Comparison of ENCODE assay signal across 8 mouse cellular contexts in genomic region chr19:5406531-5407126, GRCm38 (mm10). TPM values are rescaled to one million over a fixed set of nuclear protein-coding genes. Genes with fewer than 3 reads are reported as not detected.
DNase-seq lines count a peak whose midpoint lies in the region; ATAC-seq lines count a peak whose summit lies in the region.
"Not testable (repeated sequence)": the region's sequence is repeated elsewhere in the genome, so short reads cannot be mapped to it uniquely, and the experiment has no call there.

No protein-coding gene starts in this region.

- H3K4me2 ChIP-seq in heart, embryonic 15.5 days: peak overlapping the region; percentile 56
- peak overlapping the region; percentile 77 for H3K4me2 ChIP-seq in liver, embryonic 11.5 days
- peak overlapping the region; percentile 81 for H3K4me2 ChIP-seq in midbrain, embryonic 13.5 days (replicated peaks)

- H3K4me1 ChIP-seq in heart, embryonic 15.5 days (replicated peaks): peaks cover 22% of the 10 kb centered on the region
- not testable (repeated sequence) for H3K4me1 ChIP-seq in liver, embryonic 11.5 days (replicated peaks; ENCODE audit: control insufficient read depth, insufficient read depth, low read length)
- H3K4me1 ChIP-seq in midbrain, embryonic 13.5 days (replicated peaks): peaks cover 21% of the 10 kb centered on the region

- H3K4me3 ChIP-seq in heart, embryonic 15.5 days: peak overlapping the region; percentile 56
- H3K4me3 ChIP-seq in liver, embryonic 11.5 days (ENCODE audit: low read depth, low read length): peak overlapping the region; percentile 54
- peak overlapping the region; percentile 62 for H3K4me3 ChIP-seq in midbrain, embryonic 13.5 days (replicated peaks)

- H3K27ac ChIP-seq in heart, embryonic 15.5 days: peak overlapping the region; percentile 91
- H3K27ac ChIP-seq in liver, embryonic 11.5 days (ENCODE audit: low read depth, low read length): peak overlapping the region; percentile 77
- peak overlapping the region; percentile 88 for H3K27ac ChIP-seq in midbrain, embryonic 13.5 days

- DNase-seq in CD8-positive naive resting alpha-beta T cell, adult 2 months (ENCODE audit: low read depth in 2 of 2, low spot score in 2 of 2): peak; percentile 54 to 61
- DNase-seq in cerebellum, adult 18-20 months: peak; percentile 59
- peak; percentile 70 to 71 for DNase-seq in kidney, adult 8-10 months
- peak; percentile 63 for DNase-seq in liver, embryonic 11.5 days (ENCODE audit: low spot score)
- peak; percentile 33 to 37 for DNase-seq in spleen, adult 18-20 months

- peak overlapping the region; percentile 59 for H3K9ac ChIP-seq in heart, embryonic 15.5 days
- peak overlapping the region; percentile 62 for H3K9ac ChIP-seq in liver, embryonic 11.5 days (ENCODE audit: low read depth, low read length)
- H3K9ac ChIP-seq in midbrain, embryonic 13.5 days (replicated peaks): peak overlapping the region; percentile 77

- H3K27me3 ChIP-seq in heart, embryonic 15.5 days; liver, embryonic 11.5 days (replicated peaks; ENCODE audit: control insufficient read depth, insufficient read depth, low read length); midbrain, embryonic 13.5 days: not testable (repeated sequence)

- 19% methylated on average over 24 of the region's 25 CpGs for WGBS in heart, embryonic 15.5 days
- WGBS in liver, embryonic 11.5 days: 8% methylated on average over 21 of the region's 25 CpGs
- 21% methylated on average over 24 of the region's 25 CpGs for WGBS in midbrain, embryonic 13.5 days

- H3K9me3 ChIP-seq in heart, embryonic 15.5 days (replicated peaks); liver, embryonic 11.5 days (ENCODE audit: control insufficient read depth, low read length); midbrain, embryonic 13.5 days: not testable (repeated sequence)

- not testable (repeated sequence) for H3K36me3 ChIP-seq in heart, embryonic 15.5 days; liver, embryonic 11.5 days (ENCODE audit: control insufficient read depth, insufficient read depth, low read length); midbrain, embryonic 13.5 days

- peak; percentile 72 for ATAC-seq in erythroid progenitor cell, adult 5-6 weeks (replicated peaks; ENCODE audit: low FRiP score, poor library complexity, severe bottlenecking)
- peak; percentile 71 for ATAC-seq in heart, embryonic 15.5 days (replicated peaks; ENCODE audit: insufficient number of reproducible peaks, insufficient read depth, low FRiP score, low read depth)
- peak; percentile 82 for ATAC-seq in liver, embryonic 11.5 days (replicated peaks; ENCODE audit: low FRiP score)
- peak; percentile 90 for ATAC-seq in midbrain, embryonic 13.5 days

RNA-seq across cellular contexts. Expression of gene Tsga10ip, which starts 4.3 kb away (rescaled TPM):
- not detected in 2 replicates for total RNA-seq in erythroid progenitor cell, adult 5-6 weeks (2015; ENCODE audit: low replicate concordance)
- not detected in 2 replicates for total RNA-seq in erythroid progenitor cell, adult 5-6 weeks (2017; ENCODE audit: low replicate concordance)
- 2.0 TPM in 2 replicates for polyA plus RNA-seq in heart, embryonic 15.5 days (2015; fragmentation: Nextera tagmentation; extraction: Ambion mirVana)
- 0.30 and 1.2 TPM in 2 replicates for polyA plus RNA-seq in liver, embryonic 11.5 days (2014; fragmentation: Nextera tagmentation; extraction: Ambion mirVana)
- polyA plus RNA-seq in midbrain, embryonic 13.5 days (2015; fragmentation: Nextera tagmentation; extraction: Ambion mirVana): 0.32 and 0.55 TPM in 2 replicates

RNA-seq across cellular contexts. Expression of gene Sart1, which starts 18.1 kb away (rescaled TPM):
- total RNA-seq in erythroid progenitor cell, adult 5-6 weeks (2015; ENCODE audit: low replicate concordance): 73.4 and 90.8 TPM in 2 replicates
- total RNA-seq in erythroid progenitor cell, adult 5-6 weeks (2017; ENCODE audit: low replicate concordance): 62.2 and 94.3 TPM in 2 replicates
- polyA plus RNA-seq in heart, embryonic 15.5 days (2015; fragmentation: Nextera tagmentation; extraction: Ambion mirVana): 34.3 and 47.0 TPM in 2 replicates
- 62.7 and 73.3 TPM in 2 replicates for polyA plus RNA-seq in liver, embryonic 11.5 days (2014; fragmentation: Nextera tagmentation; extraction: Ambion mirVana)
- 74.3 and 78.8 TPM in 2 replicates for polyA plus RNA-seq in midbrain, embryonic 13.5 days (2015; fragmentation: Nextera tagmentation; extraction: Ambion mirVana)

RNA-seq across cellular contexts. Expression of gene Drap1, which starts 18.1 kb away (rescaled TPM):
- total RNA-seq in erythroid progenitor cell, adult 5-6 weeks (2015; ENCODE audit: low replicate concordance): 22.3 and 31.0 TPM in 2 replicates
- 8.3 and 25.4 TPM in 2 replicates for total RNA-seq in erythroid progenitor cell, adult 5-6 weeks (2017; ENCODE audit: low replicate concordance)
- 205 and 220 TPM in 2 replicates for polyA plus RNA-seq in heart, embryonic 15.5 days (2015; fragmentation: Nextera tagmentation; extraction: Ambion mirVana)
- polyA plus RNA-seq in liver, embryonic 11.5 days (2014; fragmentation: Nextera tagmentation; extraction: Ambion mirVana): 124 and 151 TPM in 2 replicates
- polyA plus RNA-seq in midbrain, embryonic 13.5 days (2015; fragmentation: Nextera tagmentation; extraction: Ambion mirVana): 303 and 313 TPM in 2 replicates

RNA-seq across cellular contexts. Expression of gene AI837181, which starts 18.3 kb away (rescaled TPM):
- 11.7 and 16.2 TPM in 2 replicates for total RNA-seq in erythroid progenitor cell, adult 5-6 weeks (2015; ENCODE audit: low replicate concordance)
- total RNA-seq in erythroid progenitor cell, adult 5-6 weeks (2017; ENCODE audit: low replicate concordance): 1.9 and 13.7 TPM in 2 replicates
- 34.8 and 46.9 TPM in 2 replicates for polyA plus RNA-seq in heart, embryonic 15.5 days (2015; fragmentation: Nextera tagmentation; extraction: Ambion mirVana)
- 24.2 and 27.2 TPM in 2 replicates for polyA plus RNA-seq in liver, embryonic 11.5 days (2014; fragmentation: Nextera tagmentation; extraction: Ambion mirVana)
- 51.6 and 60.3 TPM in 2 replicates for polyA plus RNA-seq in midbrain, embryonic 13.5 days (2015; fragmentation: Nextera tagmentation; extraction: Ambion mirVana)

RNA-seq across cellular contexts. Expression of gene Banf1, which starts 39.7 kb away (rescaled TPM):
- total RNA-seq in erythroid progenitor cell, adult 5-6 weeks (2015; ENCODE audit: low replicate concordance): 150 and 163 TPM in 2 replicates
- 29.1 and 34.9 TPM in 2 replicates for total RNA-seq in erythroid progenitor cell, adult 5-6 weeks (2017; ENCODE audit: low replicate concordance)
- 405 and 409 TPM in 2 replicates for polyA plus RNA-seq in heart, embryonic 15.5 days (2015; fragmentation: Nextera tagmentation; extraction: Ambion mirVana)
- 601 and 643 TPM in 2 replicates for polyA plus RNA-seq in liver, embryonic 11.5 days (2014; fragmentation: Nextera tagmentation; extraction: Ambion mirVana)
- 366 and 375 TPM in 2 replicates for polyA plus RNA-seq in midbrain, embryonic 13.5 days (2015; fragmentation: Nextera tagmentation; extraction: Ambion mirVana)

Comparison
In these comparisons a context has a peak if more than half of its experiments do, and no peak if none do; other contexts are left out.
1. Peak in every context shown above with its lines: DNase-seq, ATAC-seq, H3K4me3 ChIP-seq and H3K27ac ChIP-seq.